Mouse (Mus musculus) limb, embryonic 12.5 days (tissue): ENCODE measurements around the gene Dnph1. TPM values are rescaled to one million over a fixed set of nuclear protein-coding genes. Genes with fewer than 3 reads are reported as not detected.

Source experiments
- ATAC-seq: fragments of 200-750 bp; cut with Nextera tagmentation; 2 replicates; pipeline ENCODE4 v1.8.0; 2017; ENCODE audit warnings: low read depth, moderate TSS enrichment; ENCODE audit not compliant: insufficient number of reproducible peaks, insufficient read depth, low FRiP score, low TSS enrichment
- H3K27ac ChIP-seq: fragments of 300-500 bp; sonication (generic); 2 replicates; pipeline ENCODE4 v1.5.1; 2016; ENCODE audit warnings: mild to moderate bottlenecking, moderate library complexity
- H3K27me3 ChIP-seq: fragments of 300-500 bp; sonication (generic); 2 replicates; pipeline ENCODE4 v1.6.1; 2016; ENCODE audit warnings: mild to moderate bottlenecking, moderate library complexity
- H3K36me3 ChIP-seq: fragments of 300-500 bp; sonication (generic); 2 replicates; pipeline ENCODE4 v1.6.1; 2016; ENCODE audit warnings: mild to moderate bottlenecking, moderate library complexity
- H3K4me1 ChIP-seq: fragments of 300-500 bp; sonication (generic); replicated peaks from 2 replicates; pipeline ENCODE4 v1.6.1; 2016
- H3K4me2 ChIP-seq: fragments of 300-500 bp; sonication (generic); 2 replicates; pipeline ENCODE4 v1.6.1; 2016; ENCODE audit warnings: mild to moderate bottlenecking, moderate library complexity
- H3K4me3 ChIP-seq: fragments of 300-500 bp; sonication (generic); replicated peaks from 2 replicates; pipeline ENCODE4 v1.5.1; 2016; ENCODE audit warnings: mild to moderate bottlenecking
- H3K9ac ChIP-seq: fragments of 300-500 bp; sonication (generic); replicated peaks from 2 replicates; pipeline ENCODE4 v1.6.1; 2016; ENCODE audit warnings: mild to moderate bottlenecking, moderate library complexity
- H3K9me3 ChIP-seq: fragments of 300-500 bp; sonication (generic); 2 replicates; pipeline ENCODE4 v1.6.1; 2016; ENCODE audit warnings: mild to moderate bottlenecking, moderate library complexity
- WGBS: fragments of 180-500 bp; shearing (Covaris S2); methylation state at CpG from one replicate; pipeline ENCODE4 v1.1.7; 2016; 5-methylcytosine and 5-hydroxymethylcytosine counted together
- polyA plus RNA-seq: library from polyadenylated mRNA; unstranded; fragments of >200 nt; fragmentation: Nextera tagmentation; extraction: Ambion mirVana; gene quantifications from 2 replicates; pipeline ENCODE4 v1.2.1, GENCODE M21; 2016

Dnph1 gene
- polyA plus RNA-seq, 1 experiment from 2014 or later: 55.3 TPM

DNA sequence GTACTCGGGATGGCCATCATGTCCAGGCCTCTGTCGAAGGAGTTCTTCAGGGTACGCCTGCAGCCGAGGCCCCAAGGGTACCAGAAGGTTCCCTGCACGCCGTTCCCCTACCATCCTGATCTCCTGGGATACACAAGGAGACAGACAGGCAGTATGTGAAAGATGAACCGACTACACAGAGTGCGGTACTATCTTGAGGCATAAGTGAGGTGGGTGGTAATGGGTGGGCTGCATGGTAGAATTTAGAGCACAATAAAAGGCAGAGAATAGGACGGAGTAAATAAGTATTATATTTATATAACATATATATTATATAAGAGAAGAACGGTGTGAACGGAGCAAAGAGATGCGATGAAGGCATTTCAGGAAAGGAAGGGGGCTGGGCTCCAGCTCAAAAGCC, 47.1 kb downstream of the Dnph1 start:
- peaks cover 20% of the 10 kb centered on the region for H3K4me1 ChIP-seq
- no peak overlapping the region for H3K4me3 ChIP-seq
- H3K4me2 ChIP-seq: no peak overlapping the region
- no peak for ATAC-seq
- no peaks in the 10 kb centered on the region for H3K9me3 ChIP-seq
- H3K27ac ChIP-seq: no peak overlapping the region
- H3K36me3 ChIP-seq: peaks cover 40% of the 10 kb centered on the region
- H3K27me3 ChIP-seq: peaks cover 38% of the 10 kb centered on the region
- WGBS: 86% methylated on average over 12 of the region's 12 CpGs
- no peak overlapping the region for H3K9ac ChIP-seq

DNA sequence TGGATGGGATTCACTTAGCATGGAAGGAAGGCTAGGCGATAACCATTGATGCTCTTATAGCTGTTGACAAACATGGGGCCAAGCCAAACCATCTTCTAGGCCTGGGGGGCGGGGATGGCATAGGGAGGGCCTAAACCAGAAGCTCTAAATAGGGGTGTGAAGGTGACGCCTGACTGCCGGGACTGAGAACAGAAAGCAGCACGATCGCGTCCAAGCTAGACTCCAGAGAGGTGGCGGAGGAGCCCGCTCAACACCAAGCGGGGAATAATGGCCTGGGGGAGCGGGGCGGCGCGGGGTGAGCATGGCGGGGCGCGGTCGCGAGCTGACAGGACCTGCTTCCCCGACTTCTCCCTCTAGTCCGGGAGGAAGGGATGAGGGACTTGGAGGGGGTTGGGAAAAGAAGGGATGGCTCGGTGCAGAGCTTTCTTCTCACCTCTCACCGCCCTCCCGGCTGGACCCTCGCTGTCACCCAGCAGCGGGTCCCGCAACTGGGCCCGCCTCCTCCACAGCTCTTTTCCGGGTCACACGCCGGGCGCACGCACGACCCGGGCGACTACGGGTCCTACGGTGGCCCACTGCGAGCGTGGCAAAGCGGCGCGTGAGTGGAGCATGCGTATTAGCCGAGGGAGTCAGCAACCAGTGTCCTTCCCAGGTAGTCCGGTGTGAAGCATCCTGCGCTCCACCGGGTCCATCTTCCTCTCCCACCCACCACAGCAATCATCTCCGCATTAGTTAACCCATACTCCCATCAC, 49.5 kb downstream of the Dnph1 start, which contains the start of gene Cul9:
Gene Cul9, minus strand, starts transcription at position 576 of the 752 bp plus-strand sequence.
- 1% methylated on average over 49 of the region's 49 CpGs for WGBS
- Histone ChIP-seq H3K9ac (peak within 1 kb of the TSS; percentile 72), H3K4me1 (peaks cover 20% of the 10 kb centered on the region), H3K27ac (no peak within 1 kb of the TSS), H3K4me3 (peak within 1 kb of the TSS; percentile 67), H3K9me3 (no peaks in the 10 kb centered on the region), H3K27me3 (peaks cover 31% of the 10 kb centered on the region), H3K4me2 (peak within 1 kb of the TSS; percentile 87), H3K36me3 (peaks cover 49% of the 10 kb centered on the region)
- ATAC-seq: peak; percentile 53

DNA sequence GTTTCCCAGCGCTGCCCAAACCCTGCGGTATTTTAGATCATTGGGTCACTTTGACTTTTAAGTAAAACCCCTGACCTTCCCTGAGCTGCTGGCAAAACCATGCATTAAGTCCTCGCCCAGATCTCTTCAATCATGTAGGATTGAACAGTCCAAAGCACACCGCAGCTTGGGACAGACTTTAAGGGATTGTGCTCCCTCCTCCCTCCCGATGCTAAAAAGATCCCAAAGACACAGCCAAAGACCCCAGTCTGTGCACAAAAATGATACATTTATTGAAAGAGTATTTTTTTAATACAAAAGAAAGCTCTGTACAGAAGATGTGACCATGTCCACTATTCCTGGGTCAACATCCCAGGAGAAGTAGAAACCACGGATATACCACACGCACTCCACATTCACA, 50.1 kb downstream of the Dnph1 start:
- H3K9me3 ChIP-seq: no peaks in the 10 kb centered on the region
- H3K9ac ChIP-seq: peak overlapping the region; percentile 72
- peak overlapping the region; percentile 87 for H3K4me2 ChIP-seq
- H3K36me3 ChIP-seq: peaks cover 49% of the 10 kb centered on the region
- peaks cover 20% of the 10 kb centered on the region for H3K4me1 ChIP-seq
- 13% methylated on average over 7 of the region's 7 CpGs for WGBS
- H3K4me3 ChIP-seq: peak overlapping the region; percentile 67
- ATAC-seq: no peak
- H3K27ac ChIP-seq: no peak overlapping the region
- peaks cover 27% of the 10 kb centered on the region for H3K27me3 ChIP-seq

DNA sequence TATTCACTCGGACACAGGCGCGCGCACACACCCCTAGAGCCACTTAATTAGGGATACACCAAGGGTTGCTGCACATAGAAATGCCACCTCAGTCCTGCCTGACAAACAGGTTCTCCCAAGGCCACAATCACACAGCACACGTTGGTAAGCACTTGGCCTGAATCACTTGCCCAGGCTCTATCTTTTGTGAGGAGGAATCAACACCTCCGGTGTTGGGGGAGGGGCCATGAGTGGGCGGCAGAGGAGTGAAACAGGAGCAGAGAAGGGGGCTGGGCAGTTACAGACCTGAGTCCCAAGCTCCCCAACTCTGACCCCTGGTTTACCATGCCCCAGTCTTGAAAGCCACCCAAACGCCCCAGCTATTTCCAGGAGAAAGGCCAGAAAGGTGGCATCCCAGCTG, 50.5 kb downstream of the Dnph1 start:
- Histone ChIP-seq H3K4me3 (0 out of 2 replicates have a peak overlapping the region, but pooled peaks have one; percentile 67), H3K27me3 (peaks cover 27% of the 10 kb centered on the region), H3K27ac (no peak overlapping the region), H3K36me3 (peaks cover 50% of the 10 kb centered on the region), H3K9ac (no peak overlapping the region), H3K4me2 (peak overlapping the region; percentile 87), H3K9me3 (no peaks in the 10 kb centered on the region), H3K4me1 (peaks cover 23% of the 10 kb centered on the region)
- no peak for ATAC-seq
- WGBS: 11% methylated on average over 8 of the region's 8 CpGs

DNA sequence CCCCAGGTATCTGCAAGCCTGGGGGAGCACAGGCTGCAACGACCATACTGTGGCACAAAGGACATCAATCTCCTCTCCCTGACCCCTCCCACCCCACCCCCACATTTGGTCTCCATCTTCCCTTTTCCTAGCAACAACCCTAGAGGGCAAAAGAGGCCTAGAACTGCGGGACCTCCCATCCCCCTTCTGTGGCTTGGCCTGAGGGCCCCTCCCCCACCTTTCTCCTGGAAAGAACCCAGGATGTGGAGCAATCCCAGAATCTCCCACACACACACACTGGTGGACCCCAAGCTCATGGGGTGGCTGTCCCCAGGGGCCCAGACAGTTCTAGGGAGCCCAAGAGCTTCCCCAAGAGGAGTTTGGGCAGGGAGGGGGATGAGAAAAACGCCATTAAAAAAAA, 51.4 kb downstream of the Dnph1 start:
- 21% methylated on average over 3 of the region's 3 CpGs for WGBS
- no peak overlapping the region for H3K4me2 ChIP-seq
- H3K27me3 ChIP-seq: peaks cover 27% of the 10 kb centered on the region
- no peak overlapping the region for H3K9ac ChIP-seq
- H3K27ac ChIP-seq: no peak overlapping the region
- H3K4me1 ChIP-seq: peaks cover 31% of the 10 kb centered on the region
- no peaks in the 10 kb centered on the region for H3K9me3 ChIP-seq
- peaks cover 54% of the 10 kb centered on the region for H3K36me3 ChIP-seq
- no peak overlapping the region for H3K4me3 ChIP-seq
- no peak for ATAC-seq

DNA sequence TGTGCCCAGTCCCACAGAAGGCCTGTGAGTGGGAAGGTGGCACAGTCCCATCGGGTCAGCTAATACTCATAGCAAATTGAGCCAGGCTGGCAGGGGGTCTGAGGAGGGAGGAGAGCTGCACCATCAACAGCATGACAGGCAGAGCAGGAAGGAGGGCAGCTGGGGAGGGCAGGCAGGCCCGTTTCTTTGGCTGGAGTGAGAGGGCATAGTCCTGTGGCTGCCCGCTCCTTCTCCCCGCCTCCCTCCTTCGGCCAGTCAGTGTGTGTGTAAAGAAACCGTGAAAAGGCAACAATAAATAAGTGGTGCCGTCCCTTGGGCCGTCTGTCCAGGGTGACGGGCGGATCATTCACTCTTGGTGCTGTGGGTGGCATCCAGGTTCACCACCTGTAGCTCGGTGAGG, 52.2 kb downstream of the Dnph1 start:
- Histone ChIP-seq H3K4me1 (peaks cover 40% of the 10 kb centered on the region), H3K36me3 (peaks cover 49% of the 10 kb centered on the region), H3K9ac (no peak overlapping the region), H3K27ac (no peak overlapping the region), H3K27me3 (peaks cover 27% of the 10 kb centered on the region), H3K9me3 (no peaks in the 10 kb centered on the region), H3K4me3 (no peak overlapping the region), H3K4me2 (no peak overlapping the region)
- ATAC-seq: no peak
- 62% methylated on average over 11 of the region's 11 CpGs for WGBS

DNA sequence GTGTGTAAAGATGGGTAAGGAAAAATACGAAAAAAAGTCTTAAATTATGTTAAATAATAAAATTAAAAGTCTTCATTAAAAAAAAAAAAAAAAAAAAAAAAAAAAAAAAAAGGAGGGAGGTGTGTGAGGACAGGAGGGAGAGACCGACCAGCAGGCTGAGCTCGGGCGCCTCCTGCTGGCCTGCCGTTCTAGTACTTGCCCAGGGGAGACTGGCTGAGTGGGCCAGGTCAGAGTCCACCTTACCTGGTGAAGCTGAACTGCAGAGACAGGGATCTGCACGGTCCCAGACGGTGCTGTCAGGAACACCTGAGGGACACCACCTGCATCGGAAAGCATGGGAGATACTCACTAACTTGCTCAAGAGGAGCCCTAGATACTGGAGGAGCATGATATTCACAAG, 52.7 kb downstream of the Dnph1 start:
- Histone ChIP-seq H3K9ac (no peak overlapping the region), H3K27ac (no peak overlapping the region), H3K36me3 (peaks cover 49% of the 10 kb centered on the region), H3K9me3 (no peaks in the 10 kb centered on the region), H3K4me1 (peaks cover 44% of the 10 kb centered on the region), H3K4me3 (no peak overlapping the region), H3K27me3 (peaks cover 27% of the 10 kb centered on the region), H3K4me2 (no peak overlapping the region)
- WGBS: 25% methylated on average over 8 of the region's 8 CpGs
- ATAC-seq: no peak

Other genes starting within 250 kb of the Dnph1 start
- gene Polr1c, start 248.7 kb upstream of the Dnph1 start, polyA plus RNA-seq: 109 and 111 TPM in 2 replicates
- gene Yipf3, start 248.6 kb upstream of the Dnph1 start, polyA plus RNA-seq: 65.6 and 73.5 TPM in 2 replicates
- 0.60 and 0.65 TPM in 2 replicates for gene Lrrc73, start 243.2 kb upstream of the Dnph1 start, polyA plus RNA-seq
- 59.9 and 62.8 TPM in 2 replicates for gene Tjap1, start 213.7 kb upstream of the Dnph1 start, polyA plus RNA-seq
- 3.8 and 4.8 TPM in 2 replicates for gene Dlk2, start 199.3 kb upstream of the Dnph1 start, polyA plus RNA-seq
- 7.7 and 8.2 TPM in 2 replicates for gene Abcc10, start 168.4 kb upstream of the Dnph1 start, polyA plus RNA-seq
- 16.5 and 17.7 TPM in 2 replicates for gene Zfp318, start 113.0 kb upstream of the Dnph1 start, polyA plus RNA-seq
- gene Crip3, start 67.8 kb upstream of the Dnph1 start, polyA plus RNA-seq: 0.40 and 0.63 TPM in 2 replicates
- not detected in 2 replicates for gene Slc22a7, start 58.3 kb upstream of the Dnph1 start, polyA plus RNA-seq
- gene Ttbk1, start 9.0 kb upstream of the Dnph1 start, polyA plus RNA-seq: 0.34 and 0.45 TPM in 2 replicates
- gene Cul9, start 49.7 kb downstream of the Dnph1 start, polyA plus RNA-seq: 8.9 and 10.8 TPM in 2 replicates
- 11.8 and 12.4 TPM in 2 replicates for gene Srf, start 59.5 kb downstream of the Dnph1 start, polyA plus RNA-seq
- gene Ptk7, start 132.8 kb downstream of the Dnph1 start, polyA plus RNA-seq: 156 and 165 TPM in 2 replicates
- gene Klc4, start 149.3 kb downstream of the Dnph1 start, polyA plus RNA-seq: 27.2 and 27.6 TPM in 2 replicates
- 99.5 and 112 TPM in 2 replicates for gene Mrpl2, start 149.5 kb downstream of the Dnph1 start, polyA plus RNA-seq
- gene Cul7, start 153.6 kb downstream of the Dnph1 start, polyA plus RNA-seq: 56.1 and 60.1 TPM in 2 replicates
- 68.8 and 70.0 TPM in 2 replicates for gene Rrp36, start 177.6 kb downstream of the Dnph1 start, polyA plus RNA-seq
- gene Mea1, start 182.1 kb downstream of the Dnph1 start, polyA plus RNA-seq: 137 and 150 TPM in 2 replicates
- gene Klhdc3, start 184.2 kb downstream of the Dnph1 start, polyA plus RNA-seq: 117 and 122 TPM in 2 replicates
- gene Ppp2r5d, start 208.4 kb downstream of the Dnph1 start, polyA plus RNA-seq: 108 and 117 TPM in 2 replicates
- gene Pex6, start 214.8 kb downstream of the Dnph1 start, polyA plus RNA-seq: 37.7 and 42.1 TPM in 2 replicates
- 0.48 and 0.73 TPM in 2 replicates for gene Gnmt, start 232.5 kb downstream of the Dnph1 start, polyA plus RNA-seq